Mouse (Mus musculus): Measurements from ENCODE around the gene D17H6S53E. TPM values are rescaled to one million over a fixed set of nuclear protein-coding genes. Genes with fewer than 3 reads are reported as not detected.

Gene D17H6S53E
- polyA plus RNA-seq, 1 experiment from 2014 or later: 16.3 TPM

GRCm38 (mm10) chr17:35133517-35133916 lies 7.3 kb downstream of the D17H6S53E start:
- 95% methylated on average over 7 of the region's 7 CpGs for WGBS
- no peak for TF ChIP-seq CTCF (IDR thresholded peaks at IDR 0.05)
- no peak for TF ChIP-seq EP300 (IDR thresholded peaks at IDR 0.05)

GRCm38 (mm10) chr17:35134801-35135590 lies 8.8 kb downstream of the D17H6S53E start, which contains the start of gene Bag6:
TSS of gene Bag6 (plus strand) at chr17:35135178.
- ATAC-seq (peak; percentile 95), DNase-seq (ENCODE audit: low spot score) (peak; percentile 98)
- TF ChIP-seq EP300 (IDR thresholded peaks at IDR 0.05): peak; percentile 89
- TF ChIP-seq CTCF (IDR thresholded peaks at IDR 0.05): peak; percentile 31; the same call in 1 of the 2 replicates
- H3K9ac ChIP-seq (replicated peaks; ENCODE audit: low read depth): peak within 1 kb of the TSS; percentile 69
- peak within 1 kb of the TSS; percentile 83 for H3K4me2 ChIP-seq (replicated peaks; ENCODE audit: low read depth, low read length)
- whole genome bisulfite sequencing: 1% methylated on average over 66 of the region's 66 CpGs
- peaks cover 13% of the 10 kb centered on the region; the same call in 1 of the 2 replicates for H3K36me3 ChIP-seq (ENCODE audit: insufficient read depth, low read length)
- no peaks in the 10 kb centered on the region for H3K27me3 ChIP-seq (replicated peaks; ENCODE audit: insufficient read depth, low read length)
- peak within 1 kb of the TSS; percentile 93 for H3K27ac ChIP-seq (ENCODE audit: low read length)
- H3K9me3 ChIP-seq (ENCODE audit: low read length): no peaks in the 10 kb centered on the region
- H3K4me1 ChIP-seq (ENCODE audit: insufficient read depth, low read depth, low read length): no peaks in the 10 kb centered on the region; the same call in none of the 2 replicates
- peak within 1 kb of the TSS; percentile 76 for H3K4me3 ChIP-seq (ENCODE audit: low read depth, low read length)

More at GRCm38 (mm10) chr17:35133517-35133916, 7.3 kb downstream of the D17H6S53E start:
- no peak overlapping the region for H3K9ac ChIP-seq (replicated peaks; ENCODE audit: low read depth)
- no peak for DNase-seq (ENCODE audit: low spot score)
- H3K4me3 ChIP-seq (ENCODE audit: low read depth, low read length): no peak overlapping the region
- no peak overlapping the region for H3K27ac ChIP-seq (ENCODE audit: low read length)
- H3K4me2 ChIP-seq (replicated peaks; ENCODE audit: low read depth, low read length): no peak overlapping the region
- H3K36me3 ChIP-seq (ENCODE audit: insufficient read depth, low read length): no peaks in the 10 kb centered on the region
- H3K4me1 ChIP-seq (ENCODE audit: insufficient read depth, low read depth, low read length): no peaks in the 10 kb centered on the region; the same call in none of the 2 replicates
- H3K27me3 ChIP-seq (replicated peaks; ENCODE audit: insufficient read depth, low read length): no peaks in the 10 kb centered on the region
- no peak for ATAC-seq
- H3K9me3 ChIP-seq (ENCODE audit: low read length): no peaks in the 10 kb centered on the region

GRCm38 (mm10) chr17:35135591-35136320 lies 9.6 kb downstream of the D17H6S53E start:
- Histone ChIP-seq H3K9me3 (ENCODE audit: low read length) (no peaks in the 10 kb centered on the region), H3K9ac (replicated peaks; ENCODE audit: low read depth) (peak overlapping the region; percentile 69), H3K4me3 (ENCODE audit: low read depth, low read length) (peak overlapping the region; percentile 76), H3K27me3 (replicated peaks; ENCODE audit: insufficient read depth, low read length) (no peaks in the 10 kb centered on the region), H3K4me1 (ENCODE audit: insufficient read depth, low read depth, low read length) (no peaks in the 10 kb centered on the region; the same call in 1 of the 2 replicates), H3K27ac (ENCODE audit: low read length) (peak overlapping the region; percentile 93), H3K4me2 (replicated peaks; ENCODE audit: low read depth, low read length) (peak overlapping the region; percentile 83), H3K36me3 (ENCODE audit: insufficient read depth, low read length) (peaks cover 21% of the 10 kb centered on the region; the same call in 1 of the 2 replicates)
- DNase-seq (ENCODE audit: low spot score) (peak; percentile 83), ATAC-seq (peak; percentile 40)
- WGBS: 1% methylated on average over 33 of the region's 43 CpGs
- TF ChIP-seq EP300 (IDR thresholded peaks at IDR 0.05) (no peak), CTCF (IDR thresholded peaks at IDR 0.05) (no peak)

- no peak overlapping the region for H3K4me2 ChIP-seq (replicated peaks; ENCODE audit: low read depth, low read length)
- no peak for TF ChIP-seq EP300 (IDR thresholded peaks at IDR 0.05)
- no peak for TF ChIP-seq CTCF (IDR thresholded peaks at IDR 0.05)
- no peaks in the 10 kb centered on the region for H3K27me3 ChIP-seq (replicated peaks; ENCODE audit: insufficient read depth, low read length)
- no peak for ATAC-seq
- no peak overlapping the region for H3K4me3 ChIP-seq (ENCODE audit: low read depth, low read length)
- WGBS: 67% methylated on average over 3 of the region's 3 CpGs
- no peaks in the 10 kb centered on the region for H3K9me3 ChIP-seq (ENCODE audit: low read length)
- no peak overlapping the region for H3K27ac ChIP-seq (ENCODE audit: low read length)
- H3K4me1 ChIP-seq (ENCODE audit: insufficient read depth, low read depth, low read length): no peaks in the 10 kb centered on the region; the same call in 1 of the 2 replicates
- no peak for DNase-seq (ENCODE audit: low spot score)
- H3K36me3 ChIP-seq (ENCODE audit: insufficient read depth, low read length): peaks cover 50% of the 10 kb centered on the region
- no peak overlapping the region for H3K9ac ChIP-seq (replicated peaks; ENCODE audit: low read depth)
Observed at GRCm38 (mm10) chr17:35139269-35139668, 13.1 kb downstream of the D17H6S53E start.

- 73% methylated on average over 16 of the region's 16 CpGs for WGBS
- Histone ChIP-seq H3K9me3 (ENCODE audit: low read length) (no peaks in the 10 kb centered on the region), H3K9ac (replicated peaks; ENCODE audit: low read depth) (no peak overlapping the region), H3K27me3 (replicated peaks; ENCODE audit: insufficient read depth, low read length) (no peaks in the 10 kb centered on the region), H3K36me3 (ENCODE audit: insufficient read depth, low read length) (peaks cover 61% of the 10 kb centered on the region), H3K4me3 (ENCODE audit: low read depth, low read length) (no peak overlapping the region), H3K4me2 (replicated peaks; ENCODE audit: low read depth, low read length) (no peak overlapping the region), H3K4me1 (ENCODE audit: insufficient read depth, low read depth, low read length) (no peaks in the 10 kb centered on the region; the same call in 1 of the 2 replicates), H3K27ac (ENCODE audit: low read length) (no peak overlapping the region; the same call in 1 of the 2 replicates)
- DNase-seq (ENCODE audit: low spot score): no peak
- ATAC-seq: no peak
- TF ChIP-seq EP300 (IDR thresholded peaks at IDR 0.05): no peak
- TF ChIP-seq CTCF (IDR thresholded peaks at IDR 0.05): no peak
Observed at GRCm38 (mm10) chr17:35140490-35140996, 14.4 kb downstream of the D17H6S53E start.

GRCm38 (mm10) chr17:35141971-35142370 lies 15.8 kb downstream of the D17H6S53E start:
- H3K9me3 ChIP-seq (ENCODE audit: low read length): no peaks in the 10 kb centered on the region
- H3K4me1 ChIP-seq (ENCODE audit: insufficient read depth, low read depth, low read length): no peaks in the 10 kb centered on the region; the same call in 1 of the 2 replicates
- peaks cover 74% of the 10 kb centered on the region for H3K36me3 ChIP-seq (ENCODE audit: insufficient read depth, low read length)
- no peak overlapping the region for H3K27ac ChIP-seq (ENCODE audit: low read length)
- no peak overlapping the region for H3K9ac ChIP-seq (replicated peaks; ENCODE audit: low read depth)
- ATAC-seq (no peak), DNase-seq (ENCODE audit: low spot score) (no peak)
- 81% methylated on average over 6 of the region's 6 CpGs for WGBS
- TF ChIP-seq CTCF (IDR thresholded peaks at IDR 0.05) (no peak), EP300 (IDR thresholded peaks at IDR 0.05) (no peak)
- no peak overlapping the region for H3K4me3 ChIP-seq (ENCODE audit: low read depth, low read length)
- no peaks in the 10 kb centered on the region for H3K27me3 ChIP-seq (replicated peaks; ENCODE audit: insufficient read depth, low read length)
- no peak overlapping the region for H3K4me2 ChIP-seq (replicated peaks; ENCODE audit: low read depth, low read length)
